Mouse (Mus musculus): ENCODE measurements at regions not wholly inside any gene's neighbourhood (a gene's known extent, or its start where the extent isn't known, plus 50 kb on each side); places are given as distances from the start of the nearest gene placed in this dataset.
"Not testable (repeated sequence)": the region's sequence is repeated elsewhere in the genome, so short reads cannot be mapped to it uniquely, and the experiment has no call there.

GRCm38 (mm10) chr4:51519281-51519680, 302.8 kb downstream of the Cylc2 start:
- DNase-seq (ENCODE audit: low spot score in 2 of 2) = no peak

DNA sequence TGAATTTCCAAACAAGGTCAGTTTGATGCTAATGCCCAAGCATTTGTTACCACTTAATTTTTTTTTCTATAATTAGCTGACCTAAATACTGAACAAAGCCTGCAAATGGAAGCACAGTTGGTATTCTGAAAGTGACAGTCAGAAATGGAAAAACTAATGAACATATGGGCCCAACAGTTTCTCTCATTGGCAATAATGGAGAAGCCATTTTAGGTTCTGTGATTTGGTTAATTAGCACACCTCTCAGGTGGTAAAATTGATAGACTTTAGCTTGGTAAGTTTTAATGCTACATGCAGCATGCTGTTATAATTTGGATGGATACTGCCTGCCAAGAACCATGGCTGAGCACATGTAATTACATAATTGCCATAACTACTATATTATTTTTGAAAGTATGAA, 303.3 kb downstream of the Cylc2 start:
- no peak for DNase-seq (ENCODE audit: low spot score in 2 of 2)

DNA sequence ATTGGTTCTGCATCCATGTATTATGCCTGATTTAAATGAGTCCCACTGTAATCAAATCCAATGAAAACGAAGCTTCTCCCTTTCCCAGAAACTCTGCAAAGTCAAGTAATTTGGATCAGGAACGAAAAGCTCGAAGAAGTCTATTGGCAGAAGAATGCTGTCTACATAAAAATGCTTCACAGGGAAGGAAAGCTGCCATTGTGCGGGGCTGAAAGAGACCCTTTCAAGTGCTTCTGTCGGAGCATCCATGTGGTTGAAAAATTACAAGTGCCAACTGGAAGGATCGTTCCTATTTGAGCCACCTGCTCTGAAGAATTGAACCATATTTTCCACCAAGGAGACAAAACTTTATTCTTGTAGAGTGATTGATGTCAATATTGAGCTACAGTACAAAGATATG, 328.9 kb downstream of the Cylc2 start:
- no peak for DNase-seq (ENCODE audit: low spot score in 2 of 2)

- no peak for DNase-seq (ENCODE audit: low spot score in 2 of 2)
Measured at GRCm38 (mm10) chr4:51559693-51560092, 343.2 kb downstream of the Cylc2 start.

DNA sequence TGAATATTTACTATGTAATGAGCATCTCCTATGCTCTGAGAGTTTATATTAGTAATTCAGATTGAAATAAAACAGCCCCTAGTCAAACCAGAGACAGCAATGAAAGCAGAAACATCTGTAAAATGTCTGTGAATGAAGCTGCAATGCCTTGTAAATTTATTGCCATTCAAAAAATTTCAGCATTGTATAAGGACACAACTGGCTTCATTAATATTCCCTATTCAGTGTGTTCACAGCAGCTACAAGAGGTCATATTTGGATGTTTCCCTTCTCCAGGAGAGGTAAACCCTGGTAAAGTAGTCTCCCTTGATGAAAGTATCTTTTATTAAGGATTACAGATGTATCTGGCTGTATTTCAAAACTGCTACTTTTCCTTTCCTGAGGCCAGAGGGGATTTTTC, 343.6 kb downstream of the Cylc2 start:
- DNase-seq (ENCODE audit: low spot score in 2 of 2) = no peak

GRCm38 (mm10) chr4:51562379-51562778, 345.9 kb downstream of the Cylc2 start:
- no peak for DNase-seq (ENCODE audit: low spot score in 2 of 2)

- DNase-seq (ENCODE audit: low spot score in 2 of 2) = no peak
Measured at GRCm38 (mm10) chr4:51576456-51576855, 360.0 kb downstream of the Cylc2 start.

- DNase-seq (ENCODE audit: low spot score in 2 of 2) = no peak
Measured at GRCm38 (mm10) chr4:51594044-51594443, 377.6 kb downstream of the Cylc2 start.

DNA sequence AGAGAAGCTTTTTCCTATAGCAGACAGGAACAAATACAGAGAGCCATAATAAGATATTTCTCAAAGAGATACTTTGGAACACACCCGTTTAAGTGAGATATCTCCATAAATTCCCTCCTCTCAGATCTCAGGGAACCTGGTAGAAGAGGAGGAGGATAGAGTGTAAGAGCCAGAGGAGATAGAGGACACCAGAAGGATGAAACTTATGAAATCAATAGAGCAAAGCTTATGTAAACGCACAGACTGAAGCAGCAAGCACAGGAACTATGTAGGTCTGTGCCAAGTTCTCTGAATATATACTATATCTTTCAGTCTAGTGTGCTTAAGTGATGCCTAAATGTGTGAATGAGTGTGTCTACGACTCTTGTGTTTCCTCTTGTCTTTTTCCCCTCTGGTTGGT, 381.4 kb downstream of the Cylc2 start:
- DNase-seq (ENCODE audit: low spot score in 2 of 2) = no peak

DNA sequence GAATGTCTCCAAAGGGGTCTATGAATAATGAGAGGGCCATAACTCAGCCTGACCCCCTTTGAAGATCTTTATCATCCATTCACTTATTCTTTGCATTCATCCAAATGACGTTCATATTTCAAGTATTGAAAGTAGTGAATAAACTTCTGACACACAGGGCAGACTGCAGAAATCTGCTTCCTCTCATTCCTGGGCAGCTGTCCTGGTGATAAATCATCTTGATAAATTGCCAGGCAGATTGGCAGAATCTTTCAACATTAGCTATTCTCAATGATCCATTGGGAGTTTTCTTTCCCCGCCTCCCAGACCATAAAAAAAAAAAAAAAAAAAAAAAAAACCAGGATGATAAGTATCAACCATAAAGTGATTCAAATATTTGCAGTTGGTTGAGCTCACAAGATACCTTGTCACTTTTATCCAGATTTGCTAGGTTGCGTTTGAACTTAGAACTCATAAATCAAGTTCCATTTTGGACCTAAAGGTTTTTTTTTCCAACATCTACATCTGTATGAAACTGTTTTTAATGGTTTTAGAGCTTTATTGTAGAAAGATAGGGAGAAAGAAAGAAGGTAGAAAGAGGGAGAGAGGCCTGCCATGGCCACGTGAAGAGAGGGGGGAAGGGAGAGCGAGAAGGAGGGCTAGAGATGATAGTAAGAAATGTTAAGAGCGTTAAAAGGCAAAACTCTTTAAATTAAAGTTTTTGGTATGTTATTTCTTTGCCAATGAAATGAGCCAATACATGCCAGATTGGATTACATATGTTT, 383.7 kb downstream of the Cylc2 start:
- DNase-seq (ENCODE audit: low spot score in 2 of 2) = no peak

GRCm38 (mm10) chr4:51627289-51627688, 410.8 kb downstream of the Cylc2 start:
- no peak for DNase-seq (ENCODE audit: low spot score in 2 of 2)

- DNase-seq (ENCODE audit: low spot score in 2 of 2) = no peak
Measured at GRCm38 (mm10) chr4:51633471-51633870, 417.0 kb downstream of the Cylc2 start.

DNA sequence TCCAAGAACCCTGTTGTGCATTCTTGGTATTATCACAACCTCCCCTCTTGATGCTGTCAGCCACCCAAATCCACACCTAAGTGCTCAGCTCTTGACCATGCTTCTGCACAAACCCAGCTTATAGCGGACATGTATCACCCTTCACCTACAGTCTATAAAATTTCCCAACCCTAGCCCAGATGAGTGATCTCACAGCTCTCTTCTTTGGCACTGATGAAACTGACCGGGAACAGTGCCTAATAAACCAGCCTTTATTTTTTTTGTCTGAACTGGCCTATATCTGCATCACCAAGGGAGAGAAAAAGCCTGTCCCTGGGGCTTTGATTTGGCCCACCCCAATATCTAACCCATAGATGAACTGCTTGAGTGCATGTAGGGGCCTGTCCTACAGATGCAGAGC, 440.8 kb downstream of the Cylc2 start:
- DNase-seq (ENCODE audit: low spot score in 2 of 2) = no peak

DNA sequence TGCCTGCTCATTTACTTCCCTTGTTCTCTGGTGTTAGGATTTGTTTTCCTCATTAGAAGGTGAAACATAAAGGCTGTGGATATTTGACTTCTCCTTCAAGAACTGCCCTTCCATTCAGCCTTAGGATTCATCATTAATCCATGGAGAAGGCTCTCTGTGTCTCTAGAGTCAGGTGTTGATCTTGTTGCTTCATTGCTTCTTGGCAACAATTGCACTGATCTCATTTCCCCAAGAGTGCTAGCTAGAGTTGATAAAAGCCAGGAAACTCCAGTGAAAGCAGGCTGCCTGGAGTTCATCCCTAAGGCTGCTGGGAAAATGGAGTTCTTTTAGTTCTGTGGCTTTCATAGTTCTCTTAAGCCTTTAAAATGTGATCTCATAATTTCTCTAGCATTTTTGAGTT, 441.8 kb downstream of the Cylc2 start:
- no peak for DNase-seq (ENCODE audit: low spot score in 2 of 2)

GRCm38 (mm10) chr4:51671516-51671915, 455.0 kb downstream of the Cylc2 start:
- DNase-seq (ENCODE audit: low spot score in 2 of 2) = peak; percentile 46 to 65

DNA sequence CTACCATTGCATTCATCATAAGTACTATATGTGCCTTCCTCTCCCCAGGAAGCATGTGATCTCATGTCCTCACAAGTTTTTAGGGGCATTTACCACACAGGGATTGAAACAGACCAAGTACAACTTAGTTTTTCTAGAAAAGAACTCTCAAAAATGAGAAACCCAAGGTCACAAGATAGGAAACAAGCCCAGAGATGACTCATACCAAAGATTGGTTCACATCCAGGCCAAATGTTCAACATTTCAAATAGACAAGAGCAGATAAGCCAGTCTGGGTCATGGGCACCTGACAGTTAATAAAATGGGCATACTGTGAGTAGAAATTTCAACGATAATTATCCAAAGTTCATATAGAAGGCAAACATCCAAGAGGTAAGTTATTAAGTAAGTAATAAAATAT, 457.9 kb downstream of the Cylc2 start:
- DNase-seq (ENCODE audit: low spot score in 2 of 2) = no peak

DNA sequence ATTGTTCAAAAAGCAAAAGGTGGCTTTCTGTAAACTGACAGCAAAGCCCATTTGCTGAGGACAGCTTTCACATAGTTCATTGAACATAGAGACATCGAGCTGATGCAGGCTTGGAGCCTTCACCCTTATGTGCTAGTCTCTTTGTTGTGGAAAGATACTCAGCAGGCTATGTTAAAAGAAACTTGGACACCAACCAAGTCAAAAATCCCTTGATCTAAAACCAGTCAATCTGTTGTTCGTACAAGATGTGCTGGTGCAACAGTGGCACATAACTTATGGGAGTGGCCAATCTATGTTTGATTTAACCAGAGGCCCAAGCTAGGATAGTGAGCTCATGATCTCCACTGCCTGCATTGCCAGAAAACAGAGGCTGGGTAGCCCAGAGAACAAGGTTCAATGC, 462.6 kb downstream of the Cylc2 start:
- DNase-seq (ENCODE audit: low spot score in 2 of 2) = peak in 1 of 2 experiments; percentile 7

GRCm38 (mm10) chr4:51683345-51683744, 466.9 kb downstream of the Cylc2 start:
- DNase-seq (ENCODE audit: low spot score in 2 of 2) = not testable (repeated sequence)

GRCm38 (mm10) chr4:51686651-51687050, 470.2 kb downstream of the Cylc2 start:
- DNase-seq (ENCODE audit: low spot score in 2 of 2) = no peak
